Mouse (Mus musculus): ENCODE measurements around the gene Fbxo11. TPM values are rescaled to one million over a fixed set of nuclear protein-coding genes. Genes with fewer than 3 reads are reported as not detected.
"Not testable (repeated sequence)": the region's sequence is repeated elsewhere in the genome, so short reads cannot be mapped to it uniquely, and the experiment has no call there.

The Fbxo11 gene
- polyA plus RNA-seq, 1 experiment from 2014 or later = 16.4 TPM

- Histone ChIP-seq H3K27ac (no peak overlapping the region), H3K27me3 (no peaks in the 10 kb centered on the region), H3K4me1 (0 out of 2 replicates have a peak, but pooled peaks cover 5% of the 10 kb centered on the region), H3K4me2 (no peak overlapping the region), H3K9me3 (replicated peaks) (no peaks in the 10 kb centered on the region), H3K9ac (no peak overlapping the region), H3K4me3 (replicated peaks) (no peak overlapping the region), H3K36me3 (peaks cover 100% of the 10 kb centered on the region)
- 75% methylated on average over 6 of the region's 6 CpGs for WGBS
- ATAC-seq (replicated peaks; ENCODE audit: low FRiP score) = no peak
Measured at GRCm38 (mm10) chr17:87987507-87987906, 77.6 kb downstream of the Fbxo11 start.

GRCm38 (mm10) chr17:87985916-87986315 is 79.2 kb downstream of the Fbxo11 start:
- Histone ChIP-seq H3K36me3 (peaks cover 98% of the 10 kb centered on the region), H3K27me3 (no peaks in the 10 kb centered on the region), H3K4me1 (0 out of 2 replicates have a peak, but pooled peaks cover 5% of the 10 kb centered on the region), H3K4me3 (replicated peaks) (no peak overlapping the region), H3K27ac (no peak overlapping the region), H3K9me3 (replicated peaks) (no peaks in the 10 kb centered on the region), H3K4me2 (no peak overlapping the region), H3K9ac (no peak overlapping the region)
- 83% methylated on average over 8 of the region's 8 CpGs for WGBS
- no peak for ATAC-seq (replicated peaks; ENCODE audit: low FRiP score)

GRCm38 (mm10) chr17:87984440-87985214 is 80.5 kb downstream of the Fbxo11 start:
- no peaks in the 10 kb centered on the region for H3K9me3 ChIP-seq (replicated peaks)

GRCm38 (mm10) chr17:87983313-87983712 is 81.8 kb downstream of the Fbxo11 start:
- peaks cover 80% of the 10 kb centered on the region for H3K36me3 ChIP-seq
- no peak for ATAC-seq (replicated peaks; ENCODE audit: low FRiP score)

More at GRCm38 (mm10) chr17:87984440-87985214, 80.5 kb downstream of the Fbxo11 start:
- Histone ChIP-seq H3K9ac (no peak overlapping the region), H3K4me2 (no peak overlapping the region), H3K4me1 (0 out of 2 replicates have a peak, but pooled peaks cover 5% of the 10 kb centered on the region), H3K27ac (no peak overlapping the region), H3K27me3 (no peaks in the 10 kb centered on the region), H3K36me3 (peaks cover 93% of the 10 kb centered on the region), H3K4me3 (replicated peaks) (no peak overlapping the region)
- ATAC-seq (replicated peaks; ENCODE audit: low FRiP score) = no peak
- 93% methylated on average over 20 of the region's 20 CpGs for WGBS

GRCm38 (mm10) chr17:87982112-87982511 is 83.0 kb downstream of the Fbxo11 start:
- Histone ChIP-seq H3K4me3 (replicated peaks) (no peak overlapping the region), H3K9me3 (replicated peaks) (no peaks in the 10 kb centered on the region), H3K4me1 (peaks cover 22% of the 10 kb centered on the region), H3K27me3 (no peaks in the 10 kb centered on the region), H3K27ac (no peak overlapping the region), H3K9ac (no peak overlapping the region), H3K36me3 (peaks cover 80% of the 10 kb centered on the region), H3K4me2 (no peak overlapping the region)
- ATAC-seq (replicated peaks; ENCODE audit: low FRiP score) = no peak
- WGBS = 89% methylated on average over 3 of the region's 3 CpGs

More at GRCm38 (mm10) chr17:87983313-87983712, 81.8 kb downstream of the Fbxo11 start:
- Histone ChIP-seq H3K27ac (no peak overlapping the region), H3K4me2 (no peak overlapping the region), H3K27me3 (no peaks in the 10 kb centered on the region), H3K9me3 (replicated peaks) (no peaks in the 10 kb centered on the region), H3K9ac (no peak overlapping the region), H3K4me1 (peaks cover 12% of the 10 kb centered on the region), H3K4me3 (replicated peaks) (no peak overlapping the region)
- WGBS = 38% methylated on average over 4 of the region's 4 CpGs

- not testable (repeated sequence) for ATAC-seq (replicated peaks; ENCODE audit: low FRiP score)
Measured at GRCm38 (mm10) chr17:87979696-87980095, 85.4 kb downstream of the Fbxo11 start.

GRCm38 (mm10) chr17:87976927-87977326 is 88.2 kb downstream of the Fbxo11 start:
- WGBS = 86% methylated on average over 4 of the region's 4 CpGs
- not testable (repeated sequence) for ATAC-seq (replicated peaks; ENCODE audit: low FRiP score)

More at GRCm38 (mm10) chr17:87979696-87980095, 85.4 kb downstream of the Fbxo11 start:
- H3K4me2 ChIP-seq; H3K9ac ChIP-seq; H3K27ac ChIP-seq; H3K27me3 ChIP-seq; H3K9me3 ChIP-seq (replicated peaks); H3K4me3 ChIP-seq (replicated peaks): not testable (repeated sequence)
- Histone ChIP-seq H3K4me1 (peaks cover 36% of the 10 kb centered on the region), H3K36me3 (peaks cover 55% of the 10 kb centered on the region)
- WGBS = 81% methylated on average over 1 of the region's 1 CpGs

GRCm38 (mm10) chr17:87976154-87976806 is 88.8 kb downstream of the Fbxo11 start:
- 71% methylated on average over 9 of the region's 9 CpGs for WGBS
- peak overlapping the region; percentile 94 for H3K9ac ChIP-seq

More at GRCm38 (mm10) chr17:87976927-87977326, 88.2 kb downstream of the Fbxo11 start:
- Histone ChIP-seq H3K36me3 (peaks cover 29% of the 10 kb centered on the region), H3K4me2 (peak overlapping the region; percentile 84), H3K4me1 (peaks cover 37% of the 10 kb centered on the region)
- not testable (repeated sequence) for H3K27me3 ChIP-seq; H3K9me3 ChIP-seq (replicated peaks); H3K27ac ChIP-seq; H3K9ac ChIP-seq; H3K4me3 ChIP-seq (replicated peaks)

GRCm38 (mm10) chr17:87975229-87975853 is 89.8 kb downstream of the Fbxo11 start:
- peak overlapping the region; percentile 94 for H3K9ac ChIP-seq
- ATAC-seq (replicated peaks; ENCODE audit: low FRiP score) = peak; percentile 77
- under 1% methylated on average over 68 of the region's 68 CpGs for WGBS
- peak overlapping the region; percentile 84 for H3K4me2 ChIP-seq
- peaks cover 15% of the 10 kb centered on the region for H3K36me3 ChIP-seq
- H3K4me3 ChIP-seq (replicated peaks) = peak overlapping the region; percentile 98
- no peaks in the 10 kb centered on the region for H3K9me3 ChIP-seq (replicated peaks)
- H3K27me3 ChIP-seq = no peaks in the 10 kb centered on the region
- H3K27ac ChIP-seq = peak overlapping the region; percentile 95
- H3K4me1 ChIP-seq = peaks cover 37% of the 10 kb centered on the region

More at GRCm38 (mm10) chr17:87976154-87976806, 88.8 kb downstream of the Fbxo11 start:
- Histone ChIP-seq H3K4me2 (peak overlapping the region; percentile 84), H3K4me1 (peaks cover 37% of the 10 kb centered on the region), H3K27me3 (no peaks in the 10 kb centered on the region), H3K9me3 (replicated peaks) (no peaks in the 10 kb centered on the region), H3K4me3 (replicated peaks) (peak overlapping the region; percentile 98), H3K27ac (no peak overlapping the region), H3K36me3 (peaks cover 23% of the 10 kb centered on the region)
- no peak for ATAC-seq (replicated peaks; ENCODE audit: low FRiP score)

GRCm38 (mm10) chr17:87974629-87975228 is 90.4 kb downstream of the Fbxo11 start, which contains the start of gene Msh6:
TSS of gene Msh6 (plus strand) at chr17:87975062.
- H3K27ac ChIP-seq = peak within 1 kb of the TSS; percentile 95
- peak within 1 kb of the TSS; percentile 98 for H3K4me3 ChIP-seq (replicated peaks)
- WGBS = under 1% methylated on average over 63 of the region's 63 CpGs
- peaks cover 12% of the 10 kb centered on the region for H3K36me3 ChIP-seq
- H3K4me1 ChIP-seq = peaks cover 37% of the 10 kb centered on the region
- H3K9ac ChIP-seq = peak within 1 kb of the TSS; percentile 94
- H3K27me3 ChIP-seq = no peaks in the 10 kb centered on the region
- peak; percentile 98 for ATAC-seq (replicated peaks; ENCODE audit: low FRiP score)
- no peaks in the 10 kb centered on the region for H3K9me3 ChIP-seq (replicated peaks)
- H3K4me2 ChIP-seq = peak within 1 kb of the TSS; percentile 84

All from kidney, embryonic 15.5 days (tissue).